Mouse (Mus musculus) embryonic facial prominence, embryonic 15.5 days (tissue): Measurements from ENCODE around the gene Kcnj10. TPM values are rescaled to one million over a fixed set of nuclear protein-coding genes. Genes with fewer than 3 reads are reported as not detected.
A peak's percentile ranks its signal among the peaks of the same experiment; 100 is the strongest.

ENCODE experiments used
- ATAC-seq: fragments of 200-750 bp; cut with Nextera tagmentation; 2 replicates; pipeline ENCODE4 v1.8.0; 2017; ENCODE audit warnings: low read depth, moderate TSS enrichment; ENCODE audit not compliant: insufficient number of reproducible peaks, low FRiP score, low TSS enrichment
- H3K27ac ChIP-seq: fragments of 300-500 bp; sonication (generic); replicated peaks from 2 replicates; pipeline ENCODE4 v1.5.1; 2015; ENCODE audit warnings: mild to moderate bottlenecking, inconsistent platforms
- H3K27me3 ChIP-seq: fragments of 300-500 bp; sonication (generic); 2 replicates; pipeline ENCODE4 v1.6.1; 2015; ENCODE audit warnings: inconsistent platforms
- H3K36me3 ChIP-seq: fragments of 300-500 bp; sonication (generic); 2 replicates; pipeline ENCODE4 v1.6.1; 2015; ENCODE audit warnings: mild to moderate bottlenecking, inconsistent platforms
- H3K4me1 ChIP-seq: fragments of 300-500 bp; sonication (generic); 2 replicates; pipeline ENCODE4 v1.6.1; 2015; ENCODE audit warnings: inconsistent platforms
- H3K4me2 ChIP-seq: fragments of 300-500 bp; sonication (generic); replicated peaks from 2 replicates; pipeline ENCODE4 v1.6.1; 2015; ENCODE audit warnings: mild to moderate bottlenecking, inconsistent platforms
- H3K4me3 ChIP-seq: fragments of 300-500 bp; sonication (generic); replicated peaks from 2 replicates; pipeline ENCODE4 v1.5.1; 2015; ENCODE audit warnings: mild to moderate bottlenecking, inconsistent platforms
- H3K9ac ChIP-seq: fragments of 300-500 bp; sonication (generic); 2 replicates; pipeline ENCODE4 v1.6.1; 2015; ENCODE audit warnings: inconsistent platforms
- H3K9me3 ChIP-seq: fragments of 300-500 bp; sonication (generic); replicated peaks from 2 replicates; pipeline ENCODE4 v1.6.1; 2016; ENCODE audit warnings: inconsistent platforms
- WGBS: fragments of 180-500 bp; shearing (Covaris S2); methylation state at CpG from one replicate; pipeline ENCODE4 v1.1.7; 2015; 5-methylcytosine and 5-hydroxymethylcytosine counted together
- polyA plus RNA-seq: library from polyadenylated mRNA; unstranded; fragments of >200 nt; fragmentation: Nextera tagmentation; extraction: Ambion mirVana; gene quantifications from 2 replicates; pipeline ENCODE4 v1.2.1, GENCODE M21; 2015

Kcnj10 gene
- polyA plus RNA-seq, 1 experiment from 2014 or later = 0.09 TPM

- Histone ChIP-seq H3K4me3 (no peak overlapping the region), H3K27me3 (no peaks in the 10 kb centered on the region), H3K36me3 (no peaks in the 10 kb centered on the region), H3K27ac (no peak overlapping the region), H3K4me2 (no peak overlapping the region), H3K9me3 (no peaks in the 10 kb centered on the region), H3K9ac (no peak overlapping the region), H3K4me1 (no peaks in the 10 kb centered on the region)
- ATAC-seq = 0 out of 2 replicates have a peak, but pooled peaks have one; percentile 32
- 1% methylated on average over 5 of the region's 5 CpGs for WGBS
These were observed 71.2 kb downstream of the Kcnj10 start for GRCm38 (mm10) chr1:172412204-172412603.

DNA sequence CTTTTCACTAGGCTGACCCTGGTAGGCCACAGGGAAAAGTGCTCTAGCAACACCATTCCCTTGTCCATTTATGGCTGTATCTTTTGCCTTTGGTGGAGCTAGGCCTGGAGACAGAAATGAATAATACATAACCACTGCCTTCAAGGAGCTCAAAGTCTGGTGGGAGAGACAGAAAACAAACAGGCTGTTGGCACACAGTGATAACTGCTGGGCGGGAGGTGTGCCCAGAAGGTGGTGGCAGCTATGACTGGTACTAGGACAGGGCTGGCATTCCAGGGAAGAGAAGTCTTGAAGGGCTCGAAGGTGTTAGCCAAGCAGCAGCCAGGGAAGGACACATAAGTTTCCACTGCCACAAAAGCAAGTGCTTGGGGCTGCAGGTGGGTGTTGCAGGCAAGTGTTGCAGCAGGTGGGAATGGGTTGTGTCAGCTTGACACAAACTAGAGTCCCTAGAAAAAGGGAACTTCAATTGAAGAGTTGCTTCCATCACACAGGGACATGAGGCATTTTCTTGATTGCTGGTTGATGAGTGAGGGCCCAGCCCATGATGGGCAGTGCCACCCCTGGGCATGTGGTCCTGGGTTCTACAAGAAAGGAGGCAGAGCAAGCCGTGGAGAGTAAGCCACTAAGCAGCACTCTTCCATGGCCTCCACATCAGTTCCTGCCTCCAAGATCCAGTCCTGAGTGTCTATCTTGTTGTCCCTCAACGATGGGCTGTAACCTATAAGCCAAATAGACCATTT, 72.7 kb downstream of the Kcnj10 start:
- ATAC-seq = no peak
- peaks cover 7% of the 10 kb centered on the region; the same call in 1 of the 2 replicates for H3K4me1 ChIP-seq
- no peak overlapping the region for H3K4me2 ChIP-seq
- no peaks in the 10 kb centered on the region for H3K27me3 ChIP-seq
- no peak overlapping the region for H3K4me3 ChIP-seq
- H3K9me3 ChIP-seq = no peaks in the 10 kb centered on the region
- H3K9ac ChIP-seq = no peak overlapping the region
- no peak overlapping the region for H3K27ac ChIP-seq
- no peaks in the 10 kb centered on the region for H3K36me3 ChIP-seq
- 82% methylated on average over 4 of the region's 4 CpGs for WGBS

DNA sequence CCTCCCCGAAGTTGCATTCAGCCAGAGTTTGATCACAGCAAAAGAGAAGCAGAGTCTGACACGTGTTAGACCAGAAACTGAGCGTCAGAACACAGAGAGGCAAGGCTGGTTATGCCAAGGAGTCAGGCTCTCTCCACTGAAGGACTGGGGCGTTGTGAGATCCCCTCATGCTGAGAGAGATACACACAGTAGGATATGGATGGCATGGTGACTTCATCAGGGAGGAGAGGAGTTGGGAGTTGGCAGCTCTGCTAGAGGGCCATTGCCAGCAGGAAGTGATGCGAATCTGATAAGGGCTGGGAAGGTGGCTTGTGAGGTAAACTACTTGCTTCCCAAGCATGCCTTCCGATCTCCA, 73.2 kb downstream of the Kcnj10 start:
- no peaks in the 10 kb centered on the region for H3K36me3 ChIP-seq
- no peaks in the 10 kb centered on the region for H3K27me3 ChIP-seq
- WGBS = 80% methylated on average over 6 of the region's 6 CpGs
- H3K27ac ChIP-seq = no peak overlapping the region
- no peak overlapping the region for H3K4me3 ChIP-seq
- no peak overlapping the region for H3K9ac ChIP-seq
- peaks cover 10% of the 10 kb centered on the region; the same call in 1 of the 2 replicates for H3K4me1 ChIP-seq
- H3K9me3 ChIP-seq = no peaks in the 10 kb centered on the region
- no peak overlapping the region for H3K4me2 ChIP-seq
- no peak for ATAC-seq

GRCm38 (mm10) chr1:172415061-172415460, 74.1 kb downstream of the Kcnj10 start:
- Histone ChIP-seq H3K36me3 (no peaks in the 10 kb centered on the region), H3K4me3 (no peak overlapping the region), H3K9ac (no peak overlapping the region), H3K4me1 (peaks cover 10% of the 10 kb centered on the region; the same call in 1 of the 2 replicates), H3K27ac (no peak overlapping the region), H3K4me2 (no peak overlapping the region), H3K27me3 (no peaks in the 10 kb centered on the region), H3K9me3 (no peaks in the 10 kb centered on the region)
- no peak for ATAC-seq
- whole genome bisulfite sequencing = 83% methylated on average over 7 of the region's 7 CpGs

DNA sequence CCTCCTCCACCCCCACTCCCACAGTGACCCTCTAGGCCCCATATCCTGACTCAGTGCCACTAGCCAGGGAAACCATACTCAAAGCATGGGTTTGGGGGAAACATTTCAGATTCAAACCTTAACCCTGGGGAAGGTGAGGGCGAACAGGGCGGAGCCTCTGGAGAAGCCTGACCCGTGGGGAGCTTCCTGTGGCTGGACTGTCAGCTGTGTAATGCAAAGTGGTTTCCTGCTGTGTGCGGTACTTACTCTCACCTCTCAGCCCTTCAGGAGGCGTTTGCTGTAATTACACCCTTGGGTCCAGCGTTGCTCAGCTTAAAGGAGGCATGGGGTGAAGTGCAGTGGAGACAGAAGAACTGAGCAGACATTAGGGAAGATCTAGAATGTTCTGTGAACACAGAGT, 77.2 kb downstream of the Kcnj10 start:
- peaks cover 10% of the 10 kb centered on the region; the same call in 1 of the 2 replicates for H3K4me1 ChIP-seq
- no peak overlapping the region for H3K9ac ChIP-seq
- no peaks in the 10 kb centered on the region for H3K27me3 ChIP-seq
- 18% methylated on average over 6 of the region's 6 CpGs for WGBS
- H3K36me3 ChIP-seq = no peaks in the 10 kb centered on the region
- H3K4me2 ChIP-seq = no peak overlapping the region
- H3K27ac ChIP-seq = no peak overlapping the region
- ATAC-seq = 0 out of 2 replicates have a peak, but pooled peaks have one; percentile 26
- H3K4me3 ChIP-seq = no peak overlapping the region
- no peaks in the 10 kb centered on the region for H3K9me3 ChIP-seq

- 0 out of 2 replicates have a peak, but pooled peaks have one; percentile 24 for ATAC-seq
- Histone ChIP-seq H3K4me2 (no peak overlapping the region), H3K27me3 (no peaks in the 10 kb centered on the region), H3K9ac (no peak overlapping the region), H3K4me1 (peaks cover 10% of the 10 kb centered on the region; the same call in 1 of the 2 replicates), H3K36me3 (no peaks in the 10 kb centered on the region), H3K27ac (no peak overlapping the region), H3K4me3 (no peak overlapping the region), H3K9me3 (no peaks in the 10 kb centered on the region)
- WGBS = 38% methylated on average over 3 of the region's 3 CpGs
These were observed 77.6 kb downstream of the Kcnj10 start for GRCm38 (mm10) chr1:172418642-172419041.

DNA sequence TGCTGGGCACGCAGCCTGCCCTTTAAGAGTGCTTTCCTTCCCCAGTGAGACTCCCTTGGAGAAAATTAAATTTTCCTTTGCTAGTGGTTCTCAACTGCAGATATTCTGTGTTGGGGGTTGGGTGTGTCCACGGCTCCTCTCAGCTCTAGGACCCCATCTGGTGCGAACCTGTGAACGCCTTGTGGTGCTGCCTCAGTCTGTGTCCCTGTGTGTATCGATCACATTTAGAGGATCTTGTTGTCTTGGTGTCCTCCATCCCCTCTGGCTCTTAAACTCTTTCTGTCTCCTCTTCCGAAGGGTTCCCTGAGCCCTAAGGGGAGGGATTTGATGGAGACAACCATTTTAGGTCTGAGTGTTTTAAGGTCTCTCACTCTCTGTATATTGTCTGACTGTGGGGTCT, 79.2 kb downstream of the Kcnj10 start:
- ATAC-seq = no peak
- H3K4me3 ChIP-seq = no peak overlapping the region
- no peak overlapping the region for H3K4me2 ChIP-seq
- H3K27me3 ChIP-seq = no peaks in the 10 kb centered on the region
- H3K27ac ChIP-seq = no peak overlapping the region
- H3K9ac ChIP-seq = no peak overlapping the region
- 83% methylated on average over 6 of the region's 6 CpGs for WGBS
- no peaks in the 10 kb centered on the region for H3K9me3 ChIP-seq
- peaks cover 10% of the 10 kb centered on the region; the same call in 1 of the 2 replicates for H3K4me1 ChIP-seq
- no peaks in the 10 kb centered on the region for H3K36me3 ChIP-seq

DNA sequence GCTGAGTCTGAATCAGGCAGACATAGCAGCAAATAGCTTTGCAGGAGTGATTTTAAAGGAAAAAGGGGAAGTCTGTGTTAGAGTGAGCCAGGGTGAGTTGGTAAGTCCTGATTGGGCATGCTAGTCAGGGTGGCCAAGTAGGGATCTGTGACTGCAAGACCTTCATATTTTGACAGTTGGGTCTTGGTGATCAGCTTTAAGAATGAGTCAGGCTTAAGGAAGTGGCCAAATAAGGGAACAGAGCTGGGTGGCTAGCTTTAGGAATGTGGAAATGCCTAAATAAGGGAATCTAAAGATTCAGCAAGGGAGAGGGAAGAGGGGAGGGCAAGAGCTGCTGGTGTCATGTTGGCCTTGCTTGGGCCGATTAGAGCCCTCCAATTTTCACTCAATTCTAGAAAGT, 82.4 kb downstream of the Kcnj10 start:
- peaks cover 6% of the 10 kb centered on the region; the same call in 1 of the 2 replicates for H3K4me1 ChIP-seq
- no peak for ATAC-seq
- no peak overlapping the region for H3K27ac ChIP-seq
- H3K27me3 ChIP-seq = no peaks in the 10 kb centered on the region
- H3K9me3 ChIP-seq = no peaks in the 10 kb centered on the region
- H3K36me3 ChIP-seq = no peaks in the 10 kb centered on the region
- no peak overlapping the region for H3K4me2 ChIP-seq
- no peak overlapping the region for H3K9ac ChIP-seq
- 30% methylated on average over 1 of the region's 1 CpGs for WGBS
- H3K4me3 ChIP-seq = no peak overlapping the region

Other genes starting within 250 kb of the Kcnj10 start
- gene Pex19, start 214.5 kb upstream of the Kcnj10 start, polyA plus RNA-seq = 138 and 139 TPM in 2 replicates
- 135 and 140 TPM in 2 replicates for gene Dcaf8, start 193.1 kb upstream of the Kcnj10 start, polyA plus RNA-seq
- 122 and 131 TPM in 2 replicates for gene Pea15a, start 134.4 kb upstream of the Kcnj10 start, polyA plus RNA-seq
- 18.9 and 24.6 TPM in 2 replicates for gene Casq1, start 121.3 kb upstream of the Kcnj10 start, polyA plus RNA-seq
- not detected in 2 replicates for gene Atp1a4, start 82.8 kb upstream of the Kcnj10 start, polyA plus RNA-seq
- 71.9 and 73.4 TPM in 2 replicates for gene Igsf8, start 79.6 kb upstream of the Kcnj10 start, polyA plus RNA-seq
- 4.7 and 5.6 TPM in 2 replicates for gene Atp1a2, start 43.1 kb upstream of the Kcnj10 start, polyA plus RNA-seq
- 0.14 and 0.28 TPM in 2 replicates for gene Kcnj9, start 11.9 kb upstream of the Kcnj10 start, polyA plus RNA-seq
- 5.7 and 5.9 TPM in 2 replicates for gene Pigm, start 35.3 kb downstream of the Kcnj10 start, polyA plus RNA-seq
- 0.85 and 1.2 TPM in 2 replicates for gene Slamf9, start 134.1 kb downstream of the Kcnj10 start, polyA plus RNA-seq
- 58.4 and 61.0 TPM in 2 replicates for gene Igsf9, start 140.6 kb downstream of the Kcnj10 start, polyA plus RNA-seq
- gene Tagln2, start 158.8 kb downstream of the Kcnj10 start, polyA plus RNA-seq = 260 and 286 TPM in 2 replicates
- gene Cfap45, start 179.6 kb downstream of the Kcnj10 start, polyA plus RNA-seq = 12.2 and 18.7 TPM in 2 replicates
- gene Vsig8, start 214.7 kb downstream of the Kcnj10 start, polyA plus RNA-seq = 7.7 and 10.9 TPM in 2 replicates
- 0.29 TPM in 1 of 2 replicates, not detected in the other for gene Slamf8, start 249.4 kb downstream of the Kcnj10 start, polyA plus RNA-seq